25 mouse cellular contexts compared by ENCODE assay signal in the genomic region with DNA sequence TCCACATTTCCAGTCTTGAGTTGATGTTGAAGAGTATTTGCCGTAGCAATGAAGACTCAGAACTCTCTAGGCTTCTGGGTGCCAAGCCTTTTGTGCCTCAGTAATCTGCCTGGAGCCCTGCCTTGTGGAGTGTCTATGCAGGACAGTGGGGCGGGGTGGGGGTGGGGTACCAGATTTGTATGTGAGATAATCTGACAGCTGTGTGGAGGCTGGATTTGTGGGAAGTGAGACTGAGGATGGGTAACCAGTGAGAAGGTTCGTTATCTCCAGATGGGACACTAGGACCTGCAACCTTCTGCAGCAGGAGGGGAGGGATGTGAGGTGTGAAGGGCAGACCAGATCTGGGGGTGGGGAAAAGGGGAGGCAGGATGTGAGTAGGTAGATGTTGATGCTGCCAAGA. TPM values are rescaled to one million over a fixed set of nuclear protein-coding genes. Genes with fewer than 3 reads are reported as not detected.
DNase-seq lines count a peak whose midpoint lies in the region; ATAC-seq and TF ChIP-seq lines count a peak whose summit lies in the region.
"Had no signal": no experiment of that assay in that cellular context is flagged by ENCODE, and none has a peak within 500 bp of the region (broad histone marks: within the 10 kb centered on the region; RNA-seq: fewer than 3 reads in every experiment).

No protein-coding gene starts in this region.

- no peaks in the 10 kb centered on the region for H3K27me3 ChIP-seq in megakaryocyte, embryonic 14.5 days (replicated peaks)
- H3K27me3 ChIP-seq: hindbrain, embryonic 15.5 days; midbrain, embryonic 13.5 days; stomach, embryonic 15.5 days had no signal

- DNase-seq in frontal cortex, postnatal 10 days (ENCODE audit: low spot score in 2 of 2) = no peak
- DNase-seq in left cerebral cortex, adult 18-20 months (ENCODE audit: low spot score in 2 of 2) = peak; percentile 65 to 68
- DNase-seq in left cerebral cortex, postnatal 14 days (ENCODE audit: low spot score in 2 of 2) = no peak
- no peak for DNase-seq in adrenal gland, adult 18-20 months (ENCODE audit: low spot score in 2 of 2)
- DNase-seq: adrenal gland, postnatal 25 days; cerebellum, adult 18-20 months; heart, postnatal 14 days; kidney, adult 11 months; kidney, postnatal 14 days; layer of hippocampus, postnatal 36 days; lung, postnatal 36 days; right cerebral cortex, postnatal 14 days had no signal

- peak overlapping the region; percentile 21 for H3K4me3 ChIP-seq in megakaryocyte, embryonic 14.5 days (replicated peaks)
- no peak overlapping the region for H3K4me3 ChIP-seq in cortical plate, adult 2 months (ENCODE audit: insufficient read depth, low read length)
- H3K4me3 ChIP-seq: embryonic facial prominence, embryonic 13.5 days; hindbrain, embryonic 10.5 days; hindbrain, embryonic 15.5 days; limb, embryonic 13.5 days; midbrain, embryonic 13.5 days; stomach, embryonic 15.5 days had no signal

- peaks cover 49% of the 10 kb centered on the region for H3K36me3 ChIP-seq in megakaryocyte, embryonic 14.5 days (replicated peaks; ENCODE audit: low read length)

- H3K27ac ChIP-seq in cortical plate, adult 2 months (ENCODE audit: insufficient read depth, low read length) = peak overlapping the region; percentile 83
- H3K27ac ChIP-seq: embryonic facial prominence, embryonic 13.5 days; hindbrain, embryonic 10.5 days; hindbrain, embryonic 15.5 days; limb, embryonic 13.5 days; midbrain, embryonic 13.5 days; stomach, embryonic 15.5 days had no signal

- no peak for TF ChIP-seq POLR2A in cortical plate, adult 2 months (IDR thresholded peaks at IDR 0.05; ENCODE audit: extremely low read depth, insufficient read depth, low read length)

- TF ChIP-seq CTCF in cortical plate, adult 2 months (IDR thresholded peaks at IDR 0.05; ENCODE audit: extremely low read depth, insufficient read depth, low read length) = no peak

- peaks cover 91% of the 10 kb centered on the region for H3K4me1 ChIP-seq in megakaryocyte, embryonic 14.5 days
- peaks cover 10% of the 10 kb centered on the region for H3K4me1 ChIP-seq in cortical plate, adult 2 months (ENCODE audit: control insufficient read depth, insufficient read depth, low read length)
- H3K4me1 ChIP-seq: embryonic facial prominence, embryonic 13.5 days; hindbrain, embryonic 10.5 days; limb, embryonic 13.5 days; midbrain, embryonic 13.5 days; stomach, embryonic 15.5 days had no signal

- H3K9me3 ChIP-seq in megakaryocyte, embryonic 14.5 days = no peaks in the 10 kb centered on the region
- H3K9me3 ChIP-seq: embryonic facial prominence, embryonic 13.5 days; hindbrain, embryonic 10.5 days; hindbrain, embryonic 15.5 days; limb, embryonic 13.5 days; midbrain, embryonic 13.5 days; stomach, embryonic 15.5 days had no signal

- intact Hi-C loops in left cerebral cortex, postnatal 14 days (cut with DNase I) = no loop called here

- peak; percentile 60 for ATAC-seq in frontal cortex, adult (ENCODE audit: low TSS enrichment)
- ATAC-seq in megakaryocyte, adult 5-6 weeks (ENCODE audit: poor library complexity, severe bottlenecking) = no peak
- ATAC-seq: CD4-positive, CD25-positive, alpha-beta regulatory T cell, adult 4 months; inflammation-experienced regulatory T-cells, adult 6 months; midbrain, embryonic 13.5 days had no signal

RNA-seq across cellular contexts. Expression of a gene that starts 7.7 kb away (rescaled TPM):
- 100 to 1,000 TPM; 135 to 160 TPM for total RNA-seq in left cerebral cortex, adult 18-20 months (2021)
- 100 to 1,000 TPM; 126 to 148 TPM for total RNA-seq in left cerebral cortex, postnatal 14 days (2021)
- polyA plus RNA-seq in megakaryocyte, embryonic 14.5 days (2012; ENCODE audit: insufficient read depth, low replicate concordance) = 7.2 and 10.4 TPM in 2 replicates
- 1.1 and 1.4 TPM in 2 replicates for total RNA-seq in megakaryocyte, adult 5-6 weeks (2015)
- 3.9 and 5.0 TPM in 2 replicates for total RNA-seq in megakaryocyte, adult 5-6 weeks (2017)
- 147 and 154 TPM in 2 replicates for polyA plus RNA-seq in cortical plate, adult 2 months (2012; rRNA removed)
- 10 to 100 TPM; 10.4 to 21.1 TPM for total RNA-seq in adrenal gland, adult 18-20 months (2021)
- total RNA-seq: megakaryocyte-erythroid progenitor cell, adult 5-6 weeks had no signal
- polyA plus RNA-seq: CD4-positive, CD25-positive, alpha-beta regulatory T cell, adult 4 months had no signal

RNA-seq across cellular contexts. Expression of a gene that starts 21.5 kb away (rescaled TPM):
- total RNA-seq in left cerebral cortex, adult 18-20 months (2021) = 100 to 1,000 TPM; 107 to 113 TPM
- 100 to 1,000 TPM; 107 to 112 TPM for total RNA-seq in left cerebral cortex, postnatal 14 days (2021)
- polyA plus RNA-seq in megakaryocyte, embryonic 14.5 days (2012; ENCODE audit: insufficient read depth, low replicate concordance) = 138 and 474 TPM in 2 replicates
- total RNA-seq in megakaryocyte, adult 5-6 weeks (2015) = 82.3 and 95.7 TPM in 2 replicates
- total RNA-seq in megakaryocyte, adult 5-6 weeks (2017) = 22.8 and 27.7 TPM in 2 replicates
- polyA plus RNA-seq in cortical plate, adult 2 months (2012; rRNA removed) = 144 and 145 TPM in 2 replicates
- 10 to 100 TPM; 66.7 to 73.4 TPM for total RNA-seq in adrenal gland, adult 18-20 months (2021)

Comparison
In these comparisons a context has a peak if more than half of its experiments do, and no peak if none do; other contexts are left out.
1. DNase-seq: peak in left cerebral cortex, adult 18-20 months (2 of 2); none in frontal cortex, postnatal 10 days (0 of 2), left cerebral cortex, postnatal 14 days (0 of 2) and adrenal gland, adult 18-20 months (0 of 2).
2. RNA of a gene that starts 7.7 kb away (total RNA-seq): 135 to 160 TPM in left cerebral cortex, adult 18-20 months and 126 to 148 TPM in left cerebral cortex, postnatal 14 days; 10.4 to 21.1 TPM in adrenal gland, adult 18-20 months and 1.1 to 5.0 TPM in megakaryocyte, adult 5-6 weeks; every median in the first group is over 4 times any median in the second.